Mouse (Mus musculus) erythroblast, embryonic 14.5 days (primary cell): Measurements from ENCODE around the gene Defb41.
"Not testable (repeated sequence)": the region's sequence is repeated elsewhere in the genome, so short reads cannot be mapped to it uniquely, and the experiment has no call there.

Experiments used
- GATA1 ChIP-seq: IDR thresholded peaks from 2 replicates; pipeline ENCODE4 v1.6.1; 2012; ENCODE audit warnings: low read length, inconsistent platforms, mixed read lengths
- TAL1 ChIP-seq: IDR thresholded peaks from 3 replicates; pipeline ENCODE4 v1.6.1; 2012; ENCODE audit warnings: low read length, inconsistent platforms, mixed read lengths

GRCm38 (mm10) chr1:18245801-18246580, 18.9 kb downstream of the Defb41 start:
- not testable (repeated sequence) for TF ChIP-seq GATA1, TAL1
